Mouse (Mus musculus) mesoderm, embryonic 11.5 days (tissue): ENCODE data around the gene Txndc2.
A peak's percentile ranks its signal among the peaks of the same experiment; 100 is the strongest.

Experiments
- DNase-seq: peaks from one replicate; pipeline ENCODE4 v3.0.0-alpha.2; 2012; ENCODE audit warnings: low read depth, low spot score

The Txndc2 gene

GRCm38 (mm10) chr17:65613142-65613462 lies 28.9 kb downstream of the Txndc2 start:
- no peak for DNase-seq

GRCm38 (mm10) chr17:65612391-65613141 lies 29.4 kb downstream of the Txndc2 start:
- peak; percentile 50 for DNase-seq

- no peak for DNase-seq
These were observed 30.2 kb downstream of the Txndc2 start for GRCm38 (mm10) chr17:65611721-65612120.

GRCm38 (mm10) chr17:65608743-65609142 lies 33.2 kb downstream of the Txndc2 start:
- DNase-seq, result no peak

- no peak for DNase-seq
These were observed 33.7 kb downstream of the Txndc2 start for GRCm38 (mm10) chr17:65608312-65608687.

GRCm38 (mm10) chr17:65607574-65608311 lies 34.2 kb downstream of the Txndc2 start:
- DNase-seq, result no peak

- no peak for DNase-seq
These were observed 36.0 kb downstream of the Txndc2 start for GRCm38 (mm10) chr17:65606014-65606413.

GRCm38 (mm10) chr17:65604892-65605291 lies 37.1 kb downstream of the Txndc2 start:
- no peak for DNase-seq

GRCm38 (mm10) chr17:65604315-65604714 lies 37.7 kb downstream of the Txndc2 start:
- DNase-seq, result no peak

- DNase-seq, result no peak
These were observed 44.0 kb downstream of the Txndc2 start for GRCm38 (mm10) chr17:65597857-65598486.

- no peak for DNase-seq
These were observed 47.3 kb downstream of the Txndc2 start for GRCm38 (mm10) chr17:65594687-65595086.
